Mouse (Mus musculus): Measurements from ENCODE around the gene Pelp1. TPM values are rescaled to one million over a fixed set of nuclear protein-coding genes. Genes with fewer than 3 reads are reported as not detected.
"Not testable (repeated sequence)": the region's sequence is repeated elsewhere in the genome, so short reads cannot be mapped to it uniquely, and the experiment has no call there.

Pelp1 gene
- polyA plus RNA-seq, 1 experiment from 2014 or later, result 34.9 TPM

GRCm38 (mm10) chr11:70433569-70433943 lies 23.7 kb upstream of the Pelp1 start:
- Histone ChIP-seq H3K4me3 (ENCODE audit: low read depth, low read length) (peak overlapping the region; percentile 68), H3K4me1 (ENCODE audit: control insufficient read depth, insufficient read depth, low read length) (peaks cover 5% of the 10 kb centered on the region; the same call in 1 of the 2 replicates), H3K9ac (replicated peaks; ENCODE audit: low read length) (no peak overlapping the region), H3K27me3 (ENCODE audit: control insufficient read depth, insufficient read depth, low read length) (no peaks in the 10 kb centered on the region), H3K27ac (replicated peaks; ENCODE audit: low read depth, low read length) (no peak overlapping the region), H3K4me2 (ENCODE audit: low read depth, low read length) (peak overlapping the region; percentile 50), H3K9me3 (replicated peaks; ENCODE audit: control insufficient read depth, low read length) (no peaks in the 10 kb centered on the region), H3K36me3 (replicated peaks; ENCODE audit: control insufficient read depth, insufficient read depth, low read depth, low read length) (no peaks in the 10 kb centered on the region)
- no peak for ATAC-seq (replicated peaks; ENCODE audit: insufficient number of reproducible peaks, low FRiP score, low TSS enrichment, low read depth)
- DNase-seq (ENCODE audit: low spot score), result no peak
- 67% methylated on average over 1 of the region's 1 CpGs for WGBS

DNA sequence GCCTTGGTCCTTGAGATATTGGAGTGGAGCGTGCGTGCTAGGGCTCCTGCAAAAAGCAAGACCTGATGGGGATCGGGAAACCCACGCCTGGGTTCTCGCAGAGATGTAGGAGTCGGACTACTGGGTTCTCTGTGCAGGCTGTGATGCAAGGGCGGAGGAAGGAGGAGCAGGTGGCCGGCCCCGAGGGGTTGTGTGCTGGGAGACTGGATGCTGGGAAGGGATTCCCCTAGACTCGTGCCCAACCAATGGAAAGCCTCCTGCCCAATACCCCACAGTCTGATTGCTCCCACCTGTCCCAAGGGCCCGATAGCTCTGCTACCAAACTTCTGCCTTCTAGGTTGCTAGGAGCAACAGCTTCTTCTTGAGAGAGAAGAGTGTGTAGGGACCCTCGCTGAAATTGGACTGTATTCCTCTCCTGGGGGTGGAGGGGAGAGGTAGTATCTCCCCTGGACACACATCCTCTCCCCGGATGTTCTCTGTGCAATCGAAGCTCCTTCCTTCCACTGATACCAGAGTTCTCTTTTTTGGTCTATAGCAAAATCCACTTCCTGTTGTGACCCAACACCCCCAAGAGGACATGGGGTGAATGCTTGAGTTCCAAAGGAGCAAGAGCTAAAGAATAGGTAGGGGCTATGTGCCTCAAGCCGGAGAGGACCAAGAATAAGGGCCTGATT lies 23.2 kb upstream of the Pelp1 start:
- peak overlapping the region; percentile 68 for H3K4me3 ChIP-seq (ENCODE audit: low read depth, low read length)
- peak overlapping the region; percentile 80 for H3K9ac ChIP-seq (replicated peaks; ENCODE audit: low read length)
- H3K36me3 ChIP-seq (replicated peaks; ENCODE audit: control insufficient read depth, insufficient read depth, low read depth, low read length), result no peaks in the 10 kb centered on the region
- H3K9me3 ChIP-seq (replicated peaks; ENCODE audit: control insufficient read depth, low read length), result no peaks in the 10 kb centered on the region
- peak overlapping the region; percentile 50 for H3K4me2 ChIP-seq (ENCODE audit: low read depth, low read length)
- WGBS, result 12% methylated on average over 15 of the region's 15 CpGs
- no peaks in the 10 kb centered on the region for H3K27me3 ChIP-seq (ENCODE audit: control insufficient read depth, insufficient read depth, low read length)
- peak; percentile 50 for DNase-seq (ENCODE audit: low spot score)
- H3K4me1 ChIP-seq (ENCODE audit: control insufficient read depth, insufficient read depth, low read length), result peaks cover 5% of the 10 kb centered on the region; the same call in 1 of the 2 replicates
- no peak overlapping the region; the same call in 1 of the 2 replicates for H3K27ac ChIP-seq (replicated peaks; ENCODE audit: low read depth, low read length)
- ATAC-seq (replicated peaks; ENCODE audit: insufficient number of reproducible peaks, low FRiP score, low TSS enrichment, low read depth), result peak; percentile 61

DNA sequence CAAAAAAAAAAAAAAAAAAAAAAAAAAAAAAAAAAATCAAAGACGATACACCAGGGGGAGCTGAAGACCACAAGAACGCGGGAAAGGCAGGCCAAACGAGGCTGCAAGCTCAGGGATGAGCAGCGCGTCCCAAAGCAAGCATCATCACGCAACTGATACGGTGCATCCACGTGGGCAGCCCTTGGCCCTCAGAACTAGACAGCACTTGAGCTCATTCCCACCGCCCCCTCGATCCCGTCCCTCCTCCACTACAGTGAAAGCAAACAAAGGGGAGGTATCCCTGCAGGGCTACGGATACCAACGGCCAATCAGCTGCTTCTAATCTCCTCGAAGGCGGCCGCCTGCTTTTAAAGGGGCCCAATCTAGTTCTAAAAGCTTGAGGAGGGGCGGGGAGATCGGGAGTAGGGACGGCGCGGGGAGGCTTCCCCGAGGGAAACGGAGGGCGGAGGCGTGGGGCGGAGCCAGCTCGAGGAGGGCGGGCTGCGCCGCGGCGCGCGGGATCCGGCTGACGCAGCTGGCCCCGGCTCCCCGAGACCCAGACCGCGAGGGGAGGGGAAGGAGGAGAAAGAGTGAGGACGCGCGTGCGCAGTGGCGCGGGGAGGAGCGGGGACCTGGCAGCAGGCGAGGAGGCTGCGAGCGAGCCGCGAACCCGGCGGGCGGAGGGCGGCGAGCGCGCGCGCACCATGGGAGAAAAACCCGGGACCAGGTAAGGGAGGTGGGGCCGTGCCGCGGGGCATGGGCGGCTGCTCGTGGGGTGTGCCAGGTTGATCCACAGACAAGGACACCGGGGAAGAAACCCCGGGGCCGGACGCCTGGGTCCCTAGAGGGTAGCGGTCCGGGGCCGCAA lies 22.4 kb upstream of the Pelp1 start, which contains the start of gene Arrb2:
Gene Arrb2 (plus strand): TSS at position 588 of the 847 bp plus-strand sequence.
- peak; percentile 88 for ATAC-seq (replicated peaks; ENCODE audit: insufficient number of reproducible peaks, low FRiP score, low TSS enrichment, low read depth)
- Histone ChIP-seq H3K27ac (replicated peaks; ENCODE audit: low read depth, low read length) (peak within 1 kb of the TSS; percentile 36), H3K9ac (replicated peaks; ENCODE audit: low read length) (peak within 1 kb of the TSS; percentile 80), H3K4me3 (ENCODE audit: low read depth, low read length) (peak within 1 kb of the TSS; percentile 68), H3K4me2 (ENCODE audit: low read depth, low read length) (peak within 1 kb of the TSS; percentile 50), H3K9me3 (replicated peaks; ENCODE audit: control insufficient read depth, low read length) (no peaks in the 10 kb centered on the region), H3K4me1 (ENCODE audit: control insufficient read depth, insufficient read depth, low read length) (peaks cover 5% of the 10 kb centered on the region; the same call in 1 of the 2 replicates), H3K36me3 (replicated peaks; ENCODE audit: control insufficient read depth, insufficient read depth, low read depth, low read length) (no peaks in the 10 kb centered on the region), H3K27me3 (ENCODE audit: control insufficient read depth, insufficient read depth, low read length) (no peaks in the 10 kb centered on the region)
- under 1% methylated on average over 51 of the region's 75 CpGs for WGBS
- DNase-seq (ENCODE audit: low spot score), result peak; percentile 98

GRCm38 (mm10) chr11:70431574-70431973 lies 21.7 kb upstream of the Pelp1 start:
- H3K27ac ChIP-seq (replicated peaks; ENCODE audit: low read depth, low read length), result no peak overlapping the region
- no peak overlapping the region for H3K4me3 ChIP-seq (ENCODE audit: low read depth, low read length)
- no peak overlapping the region for H3K9ac ChIP-seq (replicated peaks; ENCODE audit: low read length)
- DNase-seq (ENCODE audit: low spot score), result no peak
- peaks cover 5% of the 10 kb centered on the region; the same call in 1 of the 2 replicates for H3K4me1 ChIP-seq (ENCODE audit: control insufficient read depth, insufficient read depth, low read length)
- H3K27me3 ChIP-seq (ENCODE audit: control insufficient read depth, insufficient read depth, low read length), result no peaks in the 10 kb centered on the region
- no peaks in the 10 kb centered on the region for H3K36me3 ChIP-seq (replicated peaks; ENCODE audit: control insufficient read depth, insufficient read depth, low read depth, low read length)
- H3K9me3 ChIP-seq (replicated peaks; ENCODE audit: control insufficient read depth, low read length), result no peaks in the 10 kb centered on the region
- ATAC-seq (replicated peaks; ENCODE audit: insufficient number of reproducible peaks, low FRiP score, low TSS enrichment, low read depth), result no peak
- 32% methylated on average over 5 of the region's 5 CpGs for WGBS
- no peak overlapping the region for H3K4me2 ChIP-seq (ENCODE audit: low read depth, low read length)

DNA sequence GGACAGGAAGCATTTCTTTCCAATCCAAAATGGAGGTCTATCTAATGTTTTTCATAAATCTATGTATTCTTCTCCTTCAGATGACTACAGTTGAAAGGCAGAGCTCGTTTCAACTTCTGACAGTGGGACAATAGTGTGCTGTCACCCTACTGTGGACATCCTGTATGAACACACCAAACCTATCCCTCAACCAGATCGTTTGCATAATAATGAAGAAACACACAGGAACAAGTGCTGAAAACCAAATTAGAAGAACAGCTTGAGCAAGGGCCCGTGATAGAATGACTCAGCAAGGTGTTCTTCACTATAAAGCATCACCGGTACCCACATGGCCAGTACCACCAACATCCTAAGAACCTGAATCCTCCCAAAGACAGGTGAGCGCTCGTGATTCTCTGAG lies 16.8 kb upstream of the Pelp1 start:
- not testable (repeated sequence) for H3K27me3 ChIP-seq (ENCODE audit: control insufficient read depth, insufficient read depth, low read length); ATAC-seq (replicated peaks; ENCODE audit: insufficient number of reproducible peaks, low FRiP score, low TSS enrichment, low read depth)

GRCm38 (mm10) chr11:70419486-70419885 lies 9.7 kb upstream of the Pelp1 start:
- DNase-seq (ENCODE audit: low spot score) (no peak), ATAC-seq (replicated peaks; ENCODE audit: insufficient number of reproducible peaks, low FRiP score, low TSS enrichment, low read depth) (no peak)
- Histone ChIP-seq H3K36me3 (replicated peaks; ENCODE audit: control insufficient read depth, insufficient read depth, low read depth, low read length) (no peaks in the 10 kb centered on the region), H3K27me3 (ENCODE audit: control insufficient read depth, insufficient read depth, low read length) (no peaks in the 10 kb centered on the region), H3K4me3 (ENCODE audit: low read depth, low read length) (no peak overlapping the region), H3K27ac (replicated peaks; ENCODE audit: low read depth, low read length) (no peak overlapping the region), H3K4me1 (ENCODE audit: control insufficient read depth, insufficient read depth, low read length) (no peaks in the 10 kb centered on the region), H3K9ac (replicated peaks; ENCODE audit: low read length) (no peak overlapping the region), H3K9me3 (replicated peaks; ENCODE audit: control insufficient read depth, low read length) (no peaks in the 10 kb centered on the region), H3K4me2 (ENCODE audit: low read depth, low read length) (no peak overlapping the region)
- 75% methylated on average over 5 of the region's 5 CpGs for WGBS

More for the DNA sequence above, 16.8 kb upstream of the Pelp1 start:
- H3K4me2 ChIP-seq (ENCODE audit: low read depth, low read length); H3K9me3 ChIP-seq (replicated peaks; ENCODE audit: control insufficient read depth, low read length); H3K36me3 ChIP-seq (replicated peaks; ENCODE audit: control insufficient read depth, insufficient read depth, low read depth, low read length); DNase-seq (ENCODE audit: low spot score); H3K27ac ChIP-seq (replicated peaks; ENCODE audit: low read depth, low read length); H3K9ac ChIP-seq (replicated peaks; ENCODE audit: low read length); H3K4me1 ChIP-seq (ENCODE audit: control insufficient read depth, insufficient read depth, low read length); H3K4me3 ChIP-seq (ENCODE audit: low read depth, low read length): not testable (repeated sequence)
- WGBS, result 77% methylated on average over 6 of the region's 6 CpGs

- Histone ChIP-seq H3K4me2 (ENCODE audit: low read depth, low read length) (no peak overlapping the region), H3K27ac (replicated peaks; ENCODE audit: low read depth, low read length) (no peak overlapping the region), H3K9me3 (replicated peaks; ENCODE audit: control insufficient read depth, low read length) (no peaks in the 10 kb centered on the region), H3K27me3 (ENCODE audit: control insufficient read depth, insufficient read depth, low read length) (no peaks in the 10 kb centered on the region), H3K9ac (replicated peaks; ENCODE audit: low read length) (no peak overlapping the region), H3K4me3 (ENCODE audit: low read depth, low read length) (no peak overlapping the region), H3K36me3 (replicated peaks; ENCODE audit: control insufficient read depth, insufficient read depth, low read depth, low read length) (no peaks in the 10 kb centered on the region), H3K4me1 (ENCODE audit: control insufficient read depth, insufficient read depth, low read length) (no peaks in the 10 kb centered on the region)
- DNase-seq (ENCODE audit: low spot score) (no peak), ATAC-seq (replicated peaks; ENCODE audit: insufficient number of reproducible peaks, low FRiP score, low TSS enrichment, low read depth) (no peak)
- WGBS, result 66% methylated on average over 4 of the region's 4 CpGs
Observed at GRCm38 (mm10) chr11:70418199-70418598, 8.4 kb upstream of the Pelp1 start.

GRCm38 (mm10) chr11:70413961-70414360 lies 4.1 kb upstream of the Pelp1 start:
- Histone ChIP-seq H3K27ac (replicated peaks; ENCODE audit: low read depth, low read length) (no peak overlapping the region), H3K4me3 (ENCODE audit: low read depth, low read length) (no peak overlapping the region), H3K9ac (replicated peaks; ENCODE audit: low read length) (no peak overlapping the region), H3K4me1 (ENCODE audit: control insufficient read depth, insufficient read depth, low read length) (no peaks in the 10 kb centered on the region), H3K27me3 (ENCODE audit: control insufficient read depth, insufficient read depth, low read length) (no peaks in the 10 kb centered on the region), H3K36me3 (replicated peaks; ENCODE audit: control insufficient read depth, insufficient read depth, low read depth, low read length) (no peaks in the 10 kb centered on the region), H3K9me3 (replicated peaks; ENCODE audit: control insufficient read depth, low read length) (no peaks in the 10 kb centered on the region), H3K4me2 (ENCODE audit: low read depth, low read length) (no peak overlapping the region)
- DNase-seq (ENCODE audit: low spot score) (peak; percentile 87), ATAC-seq (replicated peaks; ENCODE audit: insufficient number of reproducible peaks, low FRiP score, low TSS enrichment, low read depth) (no peak)
- 6% methylated on average over 3 of the region's 3 CpGs for WGBS
